Mouse (Mus musculus) hindbrain, embryonic 13.5 days (tissue): ENCODE data around the gene Itm2b. TPM values are rescaled to one million over a fixed set of nuclear protein-coding genes. Genes with fewer than 3 reads are reported as not detected.

Experiments used
- ATAC-seq: fragments of 200-750 bp; cut with Nextera tagmentation; 2 replicates; pipeline ENCODE4 v1.8.0; 2017; ENCODE audit warnings: moderate TSS enrichment; ENCODE audit not compliant: low FRiP score
- H3K27ac ChIP-seq: fragments of 300-500 bp; sonication (generic); 2 replicates; pipeline ENCODE4 v1.5.1; 2015; ENCODE audit warnings: inconsistent platforms, mild to moderate bottlenecking, moderate library complexity
- H3K27me3 ChIP-seq: fragments of 300-500 bp; sonication (generic); 2 replicates; pipeline ENCODE4 v1.6.1; 2015; ENCODE audit warnings: mild to moderate bottlenecking, inconsistent platforms
- H3K36me3 ChIP-seq: fragments of 300-500 bp; sonication (generic); 2 replicates; pipeline ENCODE4 v1.6.1; 2015; ENCODE audit warnings: mild to moderate bottlenecking, inconsistent platforms
- H3K4me1 ChIP-seq: fragments of 300-500 bp; sonication (generic); replicated peaks from 2 replicates; pipeline ENCODE4 v1.6.1; 2015; ENCODE audit warnings: inconsistent platforms
- H3K4me2 ChIP-seq: fragments of 300-500 bp; sonication (generic); 2 replicates; pipeline ENCODE4 v1.6.1; 2015; ENCODE audit warnings: inconsistent platforms, mild to moderate bottlenecking, moderate library complexity
- H3K4me3 ChIP-seq: fragments of 300-500 bp; sonication (generic); 2 replicates; pipeline ENCODE4 v1.5.1; 2015; ENCODE audit warnings: mild to moderate bottlenecking, inconsistent platforms
- H3K9ac ChIP-seq: fragments of 300-500 bp; sonication (generic); 2 replicates; pipeline ENCODE4 v1.6.1; 2015; ENCODE audit warnings: mild to moderate bottlenecking, inconsistent platforms
- H3K9me3 ChIP-seq: fragments of 300-500 bp; sonication (generic); 2 replicates; pipeline ENCODE4 v1.6.1; 2016; ENCODE audit warnings: inconsistent platforms
- WGBS: fragments of 180-500 bp; shearing (Covaris S2); methylation state at CpG from one replicate; pipeline ENCODE4 v1.1.7; 2015; 5-methylcytosine and 5-hydroxymethylcytosine counted together
- polyA plus RNA-seq: library from polyadenylated mRNA; unstranded; fragments of >200 nt; fragmentation: Nextera tagmentation; extraction: Ambion mirVana; gene quantifications from 2 replicates; pipeline ENCODE4 v1.2.1, GENCODE M21; 2015

Gene Itm2b
- polyA plus RNA-seq, 1 experiment from 2014 or later: 627 TPM

GRCm38 (mm10) chr14:73325456-73326381 is 59.4 kb downstream of the Itm2b start, which contains the start of gene Rb1:
Gene Rb1, minus strand, starts transcription at chr14:73325822.
- Histone ChIP-seq H3K4me3 (peak within 1 kb of the TSS; percentile 93), H3K9ac (peak within 1 kb of the TSS; percentile 94), H3K9me3 (no peaks in the 10 kb centered on the region), H3K27ac (peak within 1 kb of the TSS; percentile 97), H3K36me3 (no peaks in the 10 kb centered on the region), H3K27me3 (no peaks in the 10 kb centered on the region), H3K4me1 (peaks cover 23% of the 10 kb centered on the region), H3K4me2 (peak within 1 kb of the TSS; percentile 88)
- under 1% methylated on average over 103 of the region's 135 CpGs for WGBS
- ATAC-seq: peak; percentile 90

- under 1% methylated on average over 54 of the region's 55 CpGs for WGBS
- ATAC-seq: peak; percentile 54; the same call in 1 of the 2 replicates
- Histone ChIP-seq H3K4me2 (peak overlapping the region; percentile 88), H3K4me3 (peak overlapping the region; percentile 93), H3K4me1 (peaks cover 23% of the 10 kb centered on the region), H3K27me3 (no peaks in the 10 kb centered on the region), H3K27ac (peak overlapping the region; percentile 97), H3K9ac (peak overlapping the region; percentile 94), H3K9me3 (no peaks in the 10 kb centered on the region), H3K36me3 (peaks cover 3% of the 10 kb centered on the region; the same call in 1 of the 2 replicates)
Measured at GRCm38 (mm10) chr14:73324634-73325455, 60.2 kb downstream of the Itm2b start.

GRCm38 (mm10) chr14:73323965-73324364 is 61.1 kb downstream of the Itm2b start:
- Histone ChIP-seq H3K9me3 (no peaks in the 10 kb centered on the region), H3K36me3 (peaks cover 3% of the 10 kb centered on the region; the same call in 1 of the 2 replicates), H3K4me1 (peaks cover 23% of the 10 kb centered on the region), H3K4me2 (peak overlapping the region; percentile 88), H3K9ac (no peak overlapping the region), H3K27me3 (no peaks in the 10 kb centered on the region), H3K27ac (no peak overlapping the region), H3K4me3 (no peak overlapping the region)
- WGBS: 40% methylated on average over 2 of the region's 2 CpGs
- no peak for ATAC-seq

GRCm38 (mm10) chr14:73322142-73322541 is 62.9 kb downstream of the Itm2b start:
- Histone ChIP-seq H3K9me3 (no peaks in the 10 kb centered on the region), H3K4me3 (no peak overlapping the region), H3K4me1 (peaks cover 23% of the 10 kb centered on the region), H3K4me2 (no peak overlapping the region), H3K9ac (no peak overlapping the region), H3K27ac (no peak overlapping the region), H3K27me3 (no peaks in the 10 kb centered on the region), H3K36me3 (peaks cover 3% of the 10 kb centered on the region; the same call in 1 of the 2 replicates)
- WGBS: 83% methylated on average over 3 of the region's 3 CpGs
- ATAC-seq: no peak

- Histone ChIP-seq H3K4me2 (no peak overlapping the region), H3K4me1 (peaks cover 4% of the 10 kb centered on the region; the same call in 1 of the 2 replicates), H3K4me3 (no peak overlapping the region), H3K9me3 (no peaks in the 10 kb centered on the region), H3K27ac (no peak overlapping the region), H3K36me3 (peaks cover 3% of the 10 kb centered on the region; the same call in 1 of the 2 replicates), H3K27me3 (no peaks in the 10 kb centered on the region), H3K9ac (no peak overlapping the region)
- no peak for ATAC-seq
Measured at GRCm38 (mm10) chr14:73316933-73317332, 68.2 kb downstream of the Itm2b start.

- no peak overlapping the region for H3K27ac ChIP-seq
- H3K36me3 ChIP-seq: no peaks in the 10 kb centered on the region
- no peaks in the 10 kb centered on the region for H3K27me3 ChIP-seq
- peaks cover 4% of the 10 kb centered on the region; the same call in 1 of the 2 replicates for H3K4me1 ChIP-seq
- no peak overlapping the region for H3K4me3 ChIP-seq
- no peak for ATAC-seq
- no peak overlapping the region for H3K9ac ChIP-seq
- 74% methylated on average over 4 of the region's 4 CpGs for WGBS
- H3K4me2 ChIP-seq: no peak overlapping the region
- H3K9me3 ChIP-seq: no peaks in the 10 kb centered on the region
Measured at GRCm38 (mm10) chr14:73313864-73314263, 71.2 kb downstream of the Itm2b start.

- H3K4me1 ChIP-seq: peaks cover 4% of the 10 kb centered on the region; the same call in 1 of the 2 replicates
- H3K27ac ChIP-seq: 0 out of 2 replicates have a peak overlapping the region, but pooled peaks have one; percentile 30
- no peaks in the 10 kb centered on the region for H3K9me3 ChIP-seq
- no peak overlapping the region for H3K4me3 ChIP-seq
- no peak for ATAC-seq
- 65% methylated on average over 5 of the region's 5 CpGs for WGBS
- H3K4me2 ChIP-seq: no peak overlapping the region
- no peak overlapping the region for H3K9ac ChIP-seq
- no peaks in the 10 kb centered on the region for H3K36me3 ChIP-seq
- H3K27me3 ChIP-seq: no peaks in the 10 kb centered on the region
Measured at GRCm38 (mm10) chr14:73313396-73313795, 71.7 kb downstream of the Itm2b start.

DNA sequence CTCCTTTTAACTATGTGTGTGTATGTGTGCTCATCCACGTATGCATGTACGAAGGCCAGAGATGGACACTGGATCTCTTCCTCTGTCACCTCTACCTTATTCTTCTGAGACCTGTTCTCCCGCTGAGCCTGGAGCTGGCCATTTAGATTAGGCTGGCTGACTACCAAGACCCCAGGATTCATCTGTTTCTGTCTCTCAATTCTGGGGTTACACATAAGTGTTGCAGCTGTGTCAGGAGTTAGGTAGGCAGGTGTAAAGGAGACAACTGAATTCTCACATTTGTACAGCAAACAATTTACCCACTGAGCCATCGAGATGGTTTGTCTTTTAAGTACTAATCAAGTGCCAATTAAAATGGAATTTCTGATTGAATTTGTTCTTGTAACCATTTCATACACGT is 72.2 kb downstream of the Itm2b start:
- H3K4me3 ChIP-seq: no peak overlapping the region
- no peak overlapping the region for H3K9ac ChIP-seq
- WGBS: 87% methylated on average over 5 of the region's 5 CpGs
- no peak for ATAC-seq
- peaks cover 4% of the 10 kb centered on the region; the same call in 1 of the 2 replicates for H3K4me1 ChIP-seq
- no peaks in the 10 kb centered on the region for H3K36me3 ChIP-seq
- H3K9me3 ChIP-seq: no peaks in the 10 kb centered on the region
- H3K4me2 ChIP-seq: no peak overlapping the region
- H3K27ac ChIP-seq: no peak overlapping the region
- no peaks in the 10 kb centered on the region for H3K27me3 ChIP-seq

Other genes starting within 250 kb of the Itm2b start
- gene Lpar6, start 147.4 kb downstream of the Itm2b start, polyA plus RNA-seq: 6.8 and 7.0 TPM in 2 replicates
- gene Rb1, start 59.5 kb downstream of the Itm2b start, polyA plus RNA-seq: 21.8 and 22.4 TPM in 2 replicates
- gene Med4, start 124.7 kb upstream of the Itm2b start, polyA plus RNA-seq: 86.8 and 88.7 TPM in 2 replicates
- 123 and 124 TPM in 2 replicates for gene Sucla2, start 140.0 kb upstream of the Itm2b start, polyA plus RNA-seq
- 11.1 and 12.0 TPM in 2 replicates for gene Nudt15, start 163.0 kb upstream of the Itm2b start, polyA plus RNA-seq